Mouse (Mus musculus) urinary bladder, adult 2 months (tissue): Measurements from ENCODE around the gene Map4k4. TPM values are rescaled to one million over a fixed set of nuclear protein-coding genes. Genes with fewer than 3 reads are reported as not detected.
A peak's percentile ranks its signal among the peaks of the same experiment; 100 is the strongest.

Source experiments
- DNase-seq: peaks from one replicate; pipeline ENCODE4 v3.0.0; 2022; ENCODE audit warnings: low spot score
- polyA plus RNA-seq: library from polyadenylated mRNA; depleted of rRNA; stranded (reverse); fragments of >200 nt; gene quantifications from 2 replicates; pipeline ENCODE4 v1.2.3, GENCODE M21; 2012

The Map4k4 gene
- polyA plus RNA-seq, 1 experiment: 56.1 TPM

GRCm38 (mm10) chr1:39898686-39899085, 2.0 kb upstream of the Map4k4 start:
- no peak for DNase-seq

GRCm38 (mm10) chr1:39901063-39901811, 524 bp downstream of the Map4k4 start:
- DNase-seq: peak; percentile 69

DNA sequence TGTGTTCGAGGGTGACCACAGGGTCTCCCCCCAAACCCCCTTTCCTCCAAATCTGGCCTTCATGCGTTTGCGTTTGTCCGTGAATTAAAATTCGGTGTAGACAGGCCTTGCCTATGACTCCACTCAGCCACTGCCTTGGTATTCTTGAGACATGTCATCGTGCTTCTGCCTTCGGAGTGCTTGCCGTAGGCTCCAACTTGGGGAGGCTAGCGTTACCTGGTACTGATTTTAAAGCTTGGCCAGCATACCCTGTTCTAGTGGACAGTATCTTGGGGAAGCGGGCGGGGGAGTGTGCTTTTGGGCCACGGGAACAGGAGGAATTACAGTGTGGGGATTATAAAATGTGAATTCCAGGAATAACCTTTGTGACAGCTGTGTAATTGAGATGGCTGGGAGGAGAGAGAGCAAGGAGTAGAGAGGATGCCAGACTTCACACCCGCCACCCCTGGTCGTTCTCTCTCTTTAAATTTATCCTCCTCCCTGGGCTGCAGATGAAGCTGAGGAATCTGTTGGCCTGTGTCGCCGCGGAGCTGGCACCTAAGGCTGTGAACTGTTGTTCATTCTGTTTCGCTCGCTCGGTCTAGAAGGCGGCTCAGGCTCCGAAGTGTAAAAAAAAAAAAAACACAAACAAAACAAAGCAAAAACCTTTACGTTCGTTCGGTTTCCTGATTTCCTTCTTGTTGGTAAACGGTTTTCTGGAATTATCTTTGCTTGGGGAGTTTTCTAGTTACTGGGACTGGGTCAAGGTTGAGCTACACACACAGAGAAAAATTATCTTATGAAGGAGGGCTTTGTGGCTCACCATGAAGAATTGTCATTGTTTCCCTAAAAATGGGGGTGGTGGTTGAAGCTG, 1.4 kb downstream of the Map4k4 start:
- no peak for DNase-seq

DNA sequence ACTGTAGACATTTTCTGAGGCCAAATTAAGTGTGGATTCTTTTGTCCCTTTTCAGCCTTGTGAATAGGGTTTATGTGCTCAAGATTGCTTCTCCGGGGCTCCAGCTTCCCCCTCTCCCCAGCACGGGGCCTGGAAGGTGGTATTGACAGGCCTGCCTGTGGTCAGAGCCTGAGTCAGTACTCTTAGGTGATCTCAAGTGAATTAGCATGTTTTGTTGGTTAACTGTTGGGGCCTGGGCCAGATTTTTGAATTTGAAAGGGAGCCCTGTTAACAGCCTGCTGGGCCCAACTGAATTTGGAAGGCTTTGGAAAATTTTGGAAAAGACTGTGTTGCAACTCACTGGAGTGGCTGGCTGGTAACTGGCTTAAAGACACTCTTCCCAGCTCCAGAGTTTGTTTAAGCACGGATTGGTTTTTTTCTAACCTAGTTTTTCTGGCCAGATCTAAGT, 2.0 kb downstream of the Map4k4 start:
- no peak for DNase-seq

DNA sequence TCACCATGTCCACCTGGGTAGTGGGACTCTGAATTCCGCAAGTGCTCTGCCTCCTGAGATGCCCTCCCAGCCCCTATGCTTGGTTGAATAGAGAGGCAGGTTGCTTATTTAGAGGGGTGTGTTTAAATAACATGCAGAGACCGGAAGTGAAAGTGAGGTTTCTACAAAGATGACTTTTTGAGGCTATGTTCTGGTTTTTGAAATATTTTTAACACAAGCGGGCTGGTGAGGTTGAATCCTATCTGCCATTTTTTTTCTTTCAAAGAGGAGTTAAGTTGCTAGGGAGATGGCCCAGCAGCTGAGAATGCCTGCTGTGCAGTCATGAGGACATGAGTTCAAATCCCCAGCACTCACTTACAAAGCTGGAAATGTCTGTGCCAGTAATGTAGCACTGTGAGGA, 4.0 kb downstream of the Map4k4 start:
- no peak for DNase-seq

- DNase-seq: no peak
Measured at GRCm38 (mm10) chr1:39906921-39907320, 6.2 kb downstream of the Map4k4 start.

DNA sequence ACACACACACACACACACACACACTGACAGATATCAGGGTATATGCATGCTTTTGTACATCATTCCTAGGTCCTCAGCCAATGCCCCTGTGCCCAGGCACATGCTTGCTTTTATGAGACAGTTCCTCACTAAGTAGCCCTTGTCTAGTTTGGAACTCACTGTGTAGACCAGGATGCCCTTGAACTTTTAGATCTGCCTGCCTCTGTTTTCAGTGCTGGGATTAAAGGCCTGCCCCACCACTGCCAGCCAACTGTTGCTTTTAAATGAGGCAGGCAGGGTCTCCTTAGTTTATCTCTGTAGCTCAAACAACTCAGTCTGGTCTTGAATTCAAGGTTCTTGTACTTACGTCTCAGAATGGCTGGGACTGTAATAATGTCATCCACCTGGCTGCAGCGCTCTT, 8.3 kb downstream of the Map4k4 start:
- no peak for DNase-seq

- no peak for DNase-seq
Measured at GRCm38 (mm10) chr1:39911446-39911845, 10.7 kb downstream of the Map4k4 start.

GRCm38 (mm10) chr1:39913256-39913655, 12.5 kb downstream of the Map4k4 start:
- DNase-seq: no peak

DNA sequence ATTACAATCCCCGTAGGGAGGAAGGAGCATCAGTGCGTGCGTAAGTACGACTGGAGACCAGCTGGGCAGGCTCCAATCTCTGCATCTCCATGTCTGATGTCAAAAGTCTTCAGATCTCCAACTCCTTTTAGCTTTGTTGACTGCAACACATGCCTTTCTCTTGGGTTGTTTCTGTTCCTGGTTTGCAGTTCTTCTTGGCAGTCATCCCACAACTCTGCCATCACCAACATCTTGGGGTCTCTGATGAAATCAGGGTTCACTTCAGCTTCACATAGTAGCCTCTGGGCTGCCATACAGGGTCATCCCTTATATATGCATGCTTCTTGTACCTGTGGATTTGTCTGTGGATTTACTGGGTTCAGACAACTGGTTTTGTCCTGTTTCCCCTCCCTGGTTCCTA, 15.4 kb downstream of the Map4k4 start:
- no peak for DNase-seq

GRCm38 (mm10) chr1:39917855-39918516, 17.3 kb downstream of the Map4k4 start:
- DNase-seq: no peak

DNA sequence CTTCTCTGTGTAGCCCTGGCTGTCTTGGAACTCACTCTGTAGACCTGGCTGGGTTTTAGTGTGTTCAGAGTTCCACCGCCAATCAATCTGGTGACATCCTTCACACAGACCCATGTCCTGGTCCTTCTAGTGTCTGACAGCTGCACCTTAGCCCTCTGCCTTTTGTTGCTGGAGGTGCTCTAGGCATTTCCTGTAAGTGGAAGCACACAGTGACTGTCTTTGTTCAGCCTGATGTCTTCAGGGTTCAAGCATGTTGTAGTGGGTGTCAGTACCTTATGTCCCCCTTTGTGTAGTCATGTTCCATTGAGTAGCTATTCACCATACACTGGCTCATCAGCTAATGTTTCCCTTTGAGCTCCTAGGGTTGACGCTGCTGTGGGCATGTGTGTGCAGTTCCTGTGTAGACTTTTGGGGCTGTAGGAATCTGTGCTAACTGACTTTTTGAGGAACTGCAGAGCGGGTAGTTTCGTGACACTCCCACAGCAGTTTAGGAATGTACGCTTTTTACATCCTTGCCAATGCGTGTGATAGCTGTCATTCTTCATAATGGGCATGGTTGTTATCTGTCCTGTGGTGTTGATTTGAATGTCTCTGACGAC, 17.9 kb downstream of the Map4k4 start:
- DNase-seq: no peak

- DNase-seq: no peak
Measured at GRCm38 (mm10) chr1:39920616-39921015, 19.9 kb downstream of the Map4k4 start.

- no peak for DNase-seq
Measured at GRCm38 (mm10) chr1:39921996-39922395, 21.3 kb downstream of the Map4k4 start.

- no peak for DNase-seq
Measured at GRCm38 (mm10) chr1:39922714-39923113, 22.0 kb downstream of the Map4k4 start.

- no peak for DNase-seq
Measured at GRCm38 (mm10) chr1:39923395-39924337, 23.0 kb downstream of the Map4k4 start.

GRCm38 (mm10) chr1:39931055-39931454, 30.3 kb downstream of the Map4k4 start:
- DNase-seq: no peak

DNA sequence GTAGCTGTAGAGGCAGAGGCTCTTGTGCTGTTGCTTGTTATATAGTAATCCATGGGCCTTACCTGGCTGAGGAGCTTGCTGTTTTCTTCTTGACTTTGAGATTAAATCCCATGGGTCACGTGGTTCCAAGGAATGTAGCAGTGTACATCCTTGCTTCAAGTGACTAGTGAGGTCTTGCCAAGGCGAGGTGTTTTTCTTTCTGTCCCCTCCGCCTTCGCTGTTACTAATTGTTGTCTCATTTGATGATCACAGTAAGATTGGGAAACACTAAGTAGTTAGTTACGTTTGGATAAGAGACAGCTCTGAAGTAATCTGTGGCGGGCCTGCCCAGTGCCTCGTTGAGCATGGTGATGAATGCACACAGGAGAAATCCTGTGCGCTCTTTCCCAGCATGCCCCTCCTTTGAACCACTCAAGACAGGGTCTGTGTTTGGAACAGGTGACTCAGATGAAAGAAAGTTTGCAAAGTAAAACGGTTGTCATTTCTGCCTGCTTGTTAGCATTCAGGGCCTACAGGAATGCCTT, 31.6 kb downstream of the Map4k4 start:
- no peak for DNase-seq

DNA sequence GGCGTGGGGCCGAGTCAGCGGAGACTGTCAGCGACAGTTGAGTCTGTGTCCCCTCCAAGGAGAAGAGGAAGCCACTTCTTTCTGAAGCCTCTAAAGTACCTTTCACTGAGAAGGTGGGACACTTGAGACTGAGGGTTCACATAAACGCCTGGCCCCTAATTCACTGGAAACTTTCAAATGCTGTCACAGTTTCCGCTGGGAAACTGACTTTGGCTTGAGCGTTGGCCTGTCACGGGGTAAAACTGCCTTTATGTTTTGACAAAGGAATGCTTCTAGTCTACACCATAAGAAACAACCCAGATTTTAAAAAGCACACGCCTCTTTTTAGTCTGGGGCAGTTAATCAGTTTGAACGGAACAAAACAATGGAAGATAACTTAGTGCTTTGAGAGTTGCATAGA, 32.2 kb downstream of the Map4k4 start:
- no peak for DNase-seq

- no peak for DNase-seq
Measured at GRCm38 (mm10) chr1:39934954-39935353, 34.2 kb downstream of the Map4k4 start.

DNA sequence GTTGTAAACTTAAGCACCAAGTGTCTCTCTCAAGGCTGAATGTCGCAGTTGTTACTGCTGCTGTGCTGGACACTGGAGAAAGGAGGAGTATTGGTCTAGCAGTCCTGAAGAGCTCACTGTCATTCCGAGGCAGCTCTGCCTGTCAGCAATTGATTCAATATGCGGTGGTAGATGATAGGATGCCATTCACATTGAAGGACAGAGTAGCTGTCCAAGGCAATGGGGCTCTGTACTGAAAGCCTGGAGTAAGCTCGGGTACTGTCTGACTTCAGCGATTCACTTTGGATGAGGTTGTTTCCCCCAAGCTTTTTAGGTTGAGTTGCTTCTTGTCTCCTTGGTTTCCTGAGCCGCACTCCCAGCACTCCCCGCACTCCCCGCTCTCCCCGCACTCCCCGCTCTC, 34.9 kb downstream of the Map4k4 start:
- no peak for DNase-seq
